In genomic region chr1:179060113-179060955, GRCm38 (mm10) we compare ENCODE assay signal across 8 mouse cellular contexts.
DNase-seq lines count a peak whose midpoint lies in the region; ATAC-seq and TF ChIP-seq lines count a peak whose summit lies in the region.

No protein-coding gene starts in this region.

- no peaks in the 10 kb centered on the region for H3K27me3 ChIP-seq in MEL (ENCODE audit: control insufficient read depth in 1 of 2, insufficient read depth in 2 of 2, low read length in 2 of 2)
- H3K27me3 ChIP-seq in forebrain, embryonic 12.5 days: 0 out of 2 replicates have a peak, but pooled peaks cover 3% of the 10 kb centered on the region
- no peaks in the 10 kb centered on the region for H3K27me3 ChIP-seq in neural tube, embryonic 15.5 days (replicated peaks)

- peak overlapping the region; percentile 42 for H3K9ac ChIP-seq in MEL (ENCODE audit: control insufficient read depth, low read depth, low read length, poor library complexity, severe bottlenecking)
- no peak overlapping the region for H3K9ac ChIP-seq in forebrain, embryonic 12.5 days
- H3K9ac ChIP-seq in neural tube, embryonic 15.5 days (replicated peaks): 0 out of 2 replicates have a peak overlapping the region, but pooled peaks have one; percentile 1

- no peaks in the 10 kb centered on the region for H3K79me2 ChIP-seq in MEL (ENCODE audit: control insufficient read depth, insufficient read depth, low read length, poor library complexity)

- DNase-seq in cerebellum, adult 8-10 months: peak; percentile 37
- no peak for DNase-seq in cerebellum, adult 9-11 months
- peak; percentile 69 for DNase-seq in MEL (ENCODE audit: low read depth, low spot score)
- DNase-seq in kidney, postnatal 36 days: peak; percentile 12 to 13
- DNase-seq in adrenal gland, postnatal 14 days: no peak
- no peak for DNase-seq in spleen, postnatal 14 days (ENCODE audit: low spot score in 2 of 2)

- TF ChIP-seq EP300 in MEL (IDR thresholded peaks at IDR 0.05; ENCODE audit: low read depth in 1 of 2, low read length in 2 of 2): no peak

- TF ChIP-seq RAD21 in MEL (IDR thresholded peaks at IDR 0.05; ENCODE audit: low read depth, low read length): no peak

- peaks cover 25 to 26% of the 10 kb centered on the region in 2 experiments for H3K4me1 ChIP-seq in MEL (ENCODE audit: control insufficient read depth in 1 of 2, insufficient read depth in 2 of 2, low read length in 2 of 2)
- peaks cover 26% of the 10 kb centered on the region for H3K4me1 ChIP-seq in forebrain, embryonic 12.5 days
- peaks cover 31% of the 10 kb centered on the region for H3K4me1 ChIP-seq in neural tube, embryonic 15.5 days

- 56% methylated on average over 18 of the region's 18 CpGs for WGBS in forebrain, embryonic 12.5 days
- 35% methylated on average over 18 of the region's 18 CpGs for WGBS in neural tube, embryonic 15.5 days

- H3K36me3 ChIP-seq in MEL (ENCODE audit: control insufficient read depth in 1 of 2, insufficient read depth in 2 of 2, low read length in 2 of 2): peaks cover 0 to 36% of the 10 kb centered on the region in 2 experiments; a peak in 2 of 4 replicates
- no peaks in the 10 kb centered on the region for H3K36me3 ChIP-seq in forebrain, embryonic 12.5 days (replicated peaks)
- H3K36me3 ChIP-seq in neural tube, embryonic 15.5 days: no peaks in the 10 kb centered on the region

- H3K9me3 ChIP-seq in MEL (replicated peaks; ENCODE audit: insufficient read depth, low read length): no peaks in the 10 kb centered on the region
- no peaks in the 10 kb centered on the region for H3K9me3 ChIP-seq in forebrain, embryonic 12.5 days
- H3K9me3 ChIP-seq in neural tube, embryonic 15.5 days (replicated peaks): no peaks in the 10 kb centered on the region

- H3K4me2 ChIP-seq in forebrain, embryonic 12.5 days: no peak overlapping the region
- H3K4me2 ChIP-seq in neural tube, embryonic 15.5 days: no peak overlapping the region

- H3K4me3 ChIP-seq in MEL (ENCODE audit: control insufficient read depth in 1 of 2, insufficient read depth in 1 of 2, low read depth in 2 of 2, low read length in 2 of 2): 0 out of 4 replicates have a peak overlapping the region, but pooled peaks of 1 of the 2 experiments have one; percentile 6
- no peak overlapping the region for H3K4me3 ChIP-seq in forebrain, embryonic 12.5 days (replicated peaks)
- H3K4me3 ChIP-seq in neural tube, embryonic 15.5 days (replicated peaks): no peak overlapping the region

- peak overlapping the region; percentile 87 for H3K27ac ChIP-seq in MEL (ENCODE audit: control insufficient read depth, low read depth, low read length)
- H3K27ac ChIP-seq in forebrain, embryonic 12.5 days: no peak overlapping the region
- H3K27ac ChIP-seq in neural tube, embryonic 15.5 days (replicated peaks): peak overlapping the region; percentile 56

- peak; percentile 70; the same call in 1 of the 2 replicates for ATAC-seq in forebrain, embryonic 12.5 days (ENCODE audit: low FRiP score)
- ATAC-seq in neural tube, embryonic 15.5 days (ENCODE audit: low FRiP score): peak; percentile 63; the same call in 1 of the 2 replicates

- no peak for TF ChIP-seq CTCF in MEL (IDR thresholded peaks at IDR 0.05 in 2 of 3, conservative IDR thresholded peaks at IDR 0.05 in 1 of 3; ENCODE audit: control insufficient read depth in 1 of 3, insufficient read depth in 1 of 3, low read depth in 2 of 3, low read length in 3 of 3, poor library complexity in 1 of 3, severe bottlenecking in 1 of 3)

- TF ChIP-seq POLR2A in MEL (IDR thresholded peaks at IDR 0.05; ENCODE audit: control insufficient read depth in 1 of 2, insufficient read depth in 1 of 2, low read depth in 1 of 2, low read length in 2 of 2, poor library complexity in 1 of 2): no peak

TF ChIP-seq in MEL, 35 proteins besides CTCF, POLR2A, EP300 and RAD21:
- TF ChIP-seq USF1 (IDR thresholded peaks at IDR 0.05; ENCODE audit: low read depth, low read length): no peak
- peak; percentile 34; the same call in 1 of the 2 replicates for TF ChIP-seq ZKSCAN1 (IDR thresholded peaks at IDR 0.05; ENCODE audit: low read depth, low read length)

Comparison
In these comparisons a context has a peak if more than half of its experiments do, and no peak if none do; other contexts are left out.
1. DNase-seq: peak in cerebellum, adult 8-10 months (single experiment), MEL (single experiment) and kidney, postnatal 36 days (2 of 2); none in cerebellum, adult 9-11 months (single experiment), adrenal gland, postnatal 14 days (single experiment) and spleen, postnatal 14 days (0 of 2).